Mouse (Mus musculus) erythroblast, embryonic 14.5 days (primary cell): ENCODE data around the gene Ankk1.

ENCODE experiments used
- GATA1 ChIP-seq: IDR thresholded peaks from 2 replicates; pipeline ENCODE4 v1.6.1; 2012; ENCODE audit warnings: low read length, inconsistent platforms, mixed read lengths
- TAL1 ChIP-seq: IDR thresholded peaks from 3 replicates; pipeline ENCODE4 v1.6.1; 2012; ENCODE audit warnings: low read length, inconsistent platforms, mixed read lengths

DNA sequence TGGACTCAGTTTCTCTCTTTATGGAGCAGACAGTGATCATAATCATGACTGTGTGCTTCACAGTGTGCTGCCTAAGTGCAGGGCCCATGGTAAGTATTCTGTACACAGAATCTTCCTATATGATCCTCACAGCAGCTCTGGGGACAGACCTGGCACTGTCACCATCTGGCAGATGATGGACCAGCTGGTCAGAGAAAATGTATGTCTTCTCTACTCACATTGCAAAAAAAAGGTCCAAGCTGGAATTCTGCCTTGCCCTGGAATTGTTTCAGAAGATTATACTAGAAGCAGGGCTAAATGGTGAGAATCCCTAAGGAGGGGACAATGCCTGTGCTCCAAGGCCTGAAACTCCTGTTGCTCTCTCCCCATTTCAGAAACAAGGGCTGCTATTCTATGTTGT, 30.8 kb downstream of the Ankk1 start:
- no peak for TF ChIP-seq GATA1
- TF ChIP-seq TAL1: no peak
